Mouse (Mus musculus) G1E (cell line): Measurements from ENCODE around the gene Gpnmb.

Experiments used
- CTCF ChIP-seq: IDR thresholded peaks from 2 replicates; pipeline ENCODE4 v1.5.1; 2012; ENCODE audit warnings: low read depth, low read length, inconsistent platforms, mixed read lengths
- GATA1 ChIP-seq: IDR thresholded peaks from 2 replicates; pipeline ENCODE4 v1.6.1; 2012; ENCODE audit warnings: borderline replicate concordance, low read length, inconsistent platforms, mixed read lengths
- GATA2 ChIP-seq: IDR thresholded peaks from 2 replicates; pipeline ENCODE4 v1.6.1; 2012; ENCODE audit warnings: low read depth, low read length, inconsistent platforms, borderline replicate concordance
- POLR2AphosphoS5 ChIP-seq: IDR thresholded peaks from 2 replicates; pipeline ENCODE4 v1.6.1; 2012; ENCODE audit warnings: low read depth, low read length, inconsistent platforms; ENCODE audit not compliant: insufficient replicate concordance
- TAL1 ChIP-seq: conservative IDR thresholded peaks from 2 replicates; pipeline ENCODE4 v1.6.1; 2012; ENCODE audit warnings: low read depth, low read length, inconsistent platforms, mixed read lengths

GRCm38 (mm10) chr6:49094968-49095367 is 58.6 kb downstream of the Gpnmb start:
- TF ChIP-seq CTCF, result no peak
- TF ChIP-seq GATA1, result no peak
- TF ChIP-seq TAL1, result no peak
- TF ChIP-seq GATA2, result no peak
- no peak for TF ChIP-seq POLR2AphosphoS5
